Mouse (Mus musculus): ENCODE data around the gene Spred2. TPM values are rescaled to one million over a fixed set of nuclear protein-coding genes. Genes with fewer than 3 reads are reported as not detected.

Gene Spred2
- polyA plus RNA-seq, 1 experiment from 2014 or later, result 3.5 TPM

DNA sequence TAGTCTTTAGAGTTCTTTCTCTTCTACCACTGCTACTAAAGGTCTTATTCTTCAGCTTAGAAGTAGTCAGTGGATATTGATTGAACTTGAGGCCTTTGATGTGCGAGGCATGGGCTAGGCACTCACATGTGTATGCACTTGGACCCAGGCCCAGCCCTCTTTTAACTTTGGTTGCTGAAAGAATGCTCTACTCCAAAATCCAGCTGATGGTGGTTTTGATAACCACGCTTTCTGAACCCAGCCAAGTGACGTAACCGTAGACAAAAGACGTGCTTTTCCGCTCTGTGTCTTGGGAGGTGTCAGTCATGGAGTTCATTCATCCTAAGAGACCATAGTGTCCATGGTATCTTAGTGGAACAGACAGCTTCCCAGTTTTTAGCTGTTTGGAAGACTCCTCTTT, 57.9 kb downstream of the Spred2 start:
- no peak overlapping the region for H3K27ac ChIP-seq (replicated peaks)
- TF ChIP-seq CTCF (IDR thresholded peaks at IDR 0.05; ENCODE audit: low read depth) (no peak), EP300 (optimal IDR thresholded peaks at IDR 0.05) (no peak)
- ATAC-seq (ENCODE audit: low FRiP score, low TSS enrichment) (no peak), DNase-seq (ENCODE audit: low spot score) (no peak)
- H3K4me1 ChIP-seq (replicated peaks; ENCODE audit: control insufficient read depth, insufficient read depth), result peaks cover 11% of the 10 kb centered on the region
- no peak overlapping the region for H3K4me3 ChIP-seq (ENCODE audit: low read depth, low read length)
- no peaks in the 10 kb centered on the region for H3K9me3 ChIP-seq (ENCODE audit: control insufficient read depth, low read length)
- no peaks in the 10 kb centered on the region for H3K27me3 ChIP-seq (ENCODE audit: control insufficient read depth, insufficient read depth, low read length)
- H3K9ac ChIP-seq (ENCODE audit: low read length), result no peak overlapping the region
- H3K36me3 ChIP-seq (ENCODE audit: control insufficient read depth, insufficient read depth, low read length), result no peaks in the 10 kb centered on the region
- WGBS, result 42% methylated on average over 6 of the region's 6 CpGs
- no peak overlapping the region for H3K4me2 ChIP-seq (replicated peaks; ENCODE audit: low read depth)

DNA sequence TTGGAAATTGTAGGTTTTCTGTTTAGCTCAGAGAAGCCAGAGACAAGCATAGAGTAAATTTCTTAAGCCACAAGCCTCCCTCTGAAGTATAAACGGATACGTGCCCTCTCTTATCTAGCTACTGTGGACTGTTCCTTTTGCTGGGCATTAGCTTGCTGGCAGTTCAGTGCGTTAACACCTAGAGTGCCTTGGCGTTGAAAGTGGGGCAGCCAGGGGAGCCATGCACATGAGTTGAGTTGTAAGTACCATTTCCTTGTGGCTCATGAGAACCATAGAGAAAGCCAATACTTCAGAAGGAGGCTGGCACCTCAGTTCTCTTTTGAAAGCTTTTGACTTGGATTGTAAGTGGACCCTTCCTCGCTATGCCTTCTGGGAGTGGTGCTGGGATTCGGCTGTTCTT, 58.6 kb downstream of the Spred2 start:
- H3K9me3 ChIP-seq (ENCODE audit: control insufficient read depth, low read length), result no peaks in the 10 kb centered on the region
- no peak for TF ChIP-seq CTCF (IDR thresholded peaks at IDR 0.05; ENCODE audit: low read depth)
- no peak for TF ChIP-seq EP300 (optimal IDR thresholded peaks at IDR 0.05)
- no peak overlapping the region for H3K4me2 ChIP-seq (replicated peaks; ENCODE audit: low read depth)
- no peak overlapping the region for H3K4me3 ChIP-seq (ENCODE audit: low read depth, low read length)
- no peaks in the 10 kb centered on the region for H3K27me3 ChIP-seq (ENCODE audit: control insufficient read depth, insufficient read depth, low read length)
- ATAC-seq (ENCODE audit: low FRiP score, low TSS enrichment), result no peak
- H3K4me1 ChIP-seq (replicated peaks; ENCODE audit: control insufficient read depth, insufficient read depth), result peaks cover 11% of the 10 kb centered on the region
- H3K36me3 ChIP-seq (ENCODE audit: control insufficient read depth, insufficient read depth, low read length), result no peaks in the 10 kb centered on the region
- H3K27ac ChIP-seq (replicated peaks), result peak overlapping the region; percentile 26
- H3K9ac ChIP-seq (ENCODE audit: low read length), result no peak overlapping the region
- WGBS, result 48% methylated on average over 6 of the region's 6 CpGs
- no peak for DNase-seq (ENCODE audit: low spot score)

DNA sequence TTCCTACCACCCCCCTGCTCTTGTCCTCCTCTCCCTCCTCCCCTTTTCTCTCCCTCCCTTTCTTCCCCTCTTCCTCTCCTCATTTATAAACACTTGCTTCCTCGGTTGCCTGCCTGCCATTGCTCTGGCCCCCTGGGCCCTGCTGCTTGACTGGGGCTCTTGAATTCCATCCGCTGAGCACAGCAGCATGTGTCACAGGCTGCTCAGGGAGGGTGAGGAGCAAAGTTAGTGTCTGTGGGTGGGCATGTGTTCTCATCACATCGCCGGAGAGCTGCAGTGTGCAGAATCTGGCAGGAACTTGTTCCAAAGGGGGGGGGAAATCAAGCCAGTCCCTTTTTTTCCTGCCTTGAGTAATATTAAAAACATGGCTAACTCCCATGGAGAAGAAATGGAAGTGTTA, 59.1 kb downstream of the Spred2 start:
- ATAC-seq (ENCODE audit: low FRiP score, low TSS enrichment), result no peak
- no peak for TF ChIP-seq EP300 (optimal IDR thresholded peaks at IDR 0.05)
- TF ChIP-seq CTCF (IDR thresholded peaks at IDR 0.05; ENCODE audit: low read depth), result no peak
- Histone ChIP-seq H3K27me3 (ENCODE audit: control insufficient read depth, insufficient read depth, low read length) (no peaks in the 10 kb centered on the region), H3K36me3 (ENCODE audit: control insufficient read depth, insufficient read depth, low read length) (no peaks in the 10 kb centered on the region), H3K9me3 (ENCODE audit: control insufficient read depth, low read length) (no peaks in the 10 kb centered on the region), H3K4me2 (replicated peaks; ENCODE audit: low read depth) (no peak overlapping the region), H3K4me3 (ENCODE audit: low read depth, low read length) (no peak overlapping the region), H3K9ac (ENCODE audit: low read length) (no peak overlapping the region), H3K27ac (replicated peaks) (peak overlapping the region; percentile 26), H3K4me1 (replicated peaks; ENCODE audit: control insufficient read depth, insufficient read depth) (peaks cover 11% of the 10 kb centered on the region)
- 35% methylated on average over 4 of the region's 4 CpGs for WGBS
- DNase-seq (ENCODE audit: low spot score), result no peak

DNA sequence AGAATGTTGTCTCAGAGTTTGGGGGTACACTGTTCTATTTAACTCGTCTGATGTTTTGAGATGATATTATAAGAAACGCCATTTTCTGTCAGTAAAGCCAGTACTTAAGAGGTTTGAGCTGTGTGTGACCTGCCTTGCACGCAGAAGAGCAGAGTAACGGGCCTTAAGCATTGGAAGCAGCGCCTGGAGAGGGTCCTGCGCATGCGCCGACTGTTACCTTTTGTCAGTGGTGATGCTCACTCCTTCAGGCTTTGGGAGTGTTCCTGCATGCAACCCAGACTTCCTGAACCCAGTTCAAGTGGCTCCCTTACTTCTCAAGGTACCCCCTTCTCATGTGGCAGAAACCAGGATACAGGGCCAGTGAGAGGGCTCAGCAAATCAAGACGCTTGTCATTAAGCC, 59.9 kb downstream of the Spred2 start:
- 86% methylated on average over 9 of the region's 9 CpGs for WGBS
- Histone ChIP-seq H3K4me3 (ENCODE audit: low read depth, low read length) (no peak overlapping the region), H3K4me2 (replicated peaks; ENCODE audit: low read depth) (no peak overlapping the region), H3K36me3 (ENCODE audit: control insufficient read depth, insufficient read depth, low read length) (no peaks in the 10 kb centered on the region), H3K4me1 (replicated peaks; ENCODE audit: control insufficient read depth, insufficient read depth) (peaks cover 11% of the 10 kb centered on the region), H3K9me3 (ENCODE audit: control insufficient read depth, low read length) (no peaks in the 10 kb centered on the region), H3K27ac (replicated peaks) (no peak overlapping the region), H3K9ac (ENCODE audit: low read length) (no peak overlapping the region), H3K27me3 (ENCODE audit: control insufficient read depth, insufficient read depth, low read length) (no peaks in the 10 kb centered on the region)
- DNase-seq (ENCODE audit: low spot score) (no peak), ATAC-seq (ENCODE audit: low FRiP score, low TSS enrichment) (no peak)
- no peak for TF ChIP-seq CTCF (IDR thresholded peaks at IDR 0.05; ENCODE audit: low read depth)
- no peak for TF ChIP-seq EP300 (optimal IDR thresholded peaks at IDR 0.05)

DNA sequence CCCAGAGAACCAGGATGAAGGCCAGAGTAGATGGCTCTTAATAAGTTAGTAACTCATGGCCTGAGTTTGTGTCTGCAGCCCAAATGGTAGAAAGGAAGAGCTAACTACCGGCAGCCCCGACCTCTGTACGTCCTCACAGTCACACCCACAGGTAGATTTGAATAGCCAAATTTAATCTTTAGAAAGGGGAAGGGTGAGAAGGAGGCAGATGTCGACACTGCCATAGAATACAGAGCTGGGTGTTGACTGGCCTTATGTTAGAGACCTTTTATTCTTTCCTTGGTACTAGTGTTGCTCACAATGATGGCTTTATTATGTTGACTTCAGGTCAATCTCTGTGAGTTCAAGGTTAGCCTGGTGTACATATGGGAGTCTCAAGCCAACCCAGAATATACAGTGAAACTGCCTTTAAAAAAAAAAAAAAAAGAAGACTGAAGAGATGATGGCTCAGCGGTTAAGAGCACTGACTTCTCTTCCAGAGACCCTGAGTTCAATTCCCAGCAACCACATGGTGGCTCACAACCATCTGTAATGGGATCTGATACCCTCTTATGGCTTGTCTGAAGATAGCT, 61.2 kb downstream of the Spred2 start:
- ATAC-seq (ENCODE audit: low FRiP score, low TSS enrichment) (no peak), DNase-seq (ENCODE audit: low spot score) (peak; percentile 9)
- TF ChIP-seq CTCF (IDR thresholded peaks at IDR 0.05; ENCODE audit: low read depth) (no peak), EP300 (optimal IDR thresholded peaks at IDR 0.05) (no peak)
- Histone ChIP-seq H3K27me3 (ENCODE audit: control insufficient read depth, insufficient read depth, low read length) (no peaks in the 10 kb centered on the region), H3K9me3 (ENCODE audit: control insufficient read depth, low read length) (no peaks in the 10 kb centered on the region), H3K9ac (ENCODE audit: low read length) (no peak overlapping the region), H3K4me2 (replicated peaks; ENCODE audit: low read depth) (no peak overlapping the region), H3K36me3 (ENCODE audit: control insufficient read depth, insufficient read depth, low read length) (no peaks in the 10 kb centered on the region), H3K4me1 (replicated peaks; ENCODE audit: control insufficient read depth, insufficient read depth) (peaks cover 6% of the 10 kb centered on the region), H3K4me3 (ENCODE audit: low read depth, low read length) (no peak overlapping the region), H3K27ac (replicated peaks) (no peak overlapping the region)
- WGBS, result 49% methylated on average over 5 of the region's 5 CpGs

DNA sequence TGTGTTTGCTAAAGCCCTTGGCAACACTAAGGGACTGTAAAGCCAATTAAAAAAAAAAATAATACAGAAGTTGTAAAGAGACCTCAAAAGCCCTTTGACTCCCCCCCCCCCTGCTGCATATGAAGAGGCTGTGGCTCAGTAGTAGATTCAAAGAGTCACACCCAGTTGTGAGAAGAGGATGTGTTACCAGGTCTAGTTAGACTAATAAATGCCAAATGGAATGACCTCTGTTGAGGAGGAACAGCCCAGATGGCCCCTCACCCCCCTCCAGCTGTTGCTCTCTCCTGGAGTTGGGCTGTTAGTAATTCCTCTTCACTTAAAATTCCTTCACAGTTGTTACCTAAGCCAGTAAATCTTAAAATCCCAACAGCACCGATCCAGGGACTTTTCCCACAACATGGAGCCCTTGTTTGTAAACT, 62.3 kb downstream of the Spred2 start:
- TF ChIP-seq EP300 (optimal IDR thresholded peaks at IDR 0.05) (no peak), CTCF (IDR thresholded peaks at IDR 0.05; ENCODE audit: low read depth) (no peak)
- peaks cover 7% of the 10 kb centered on the region for H3K4me1 ChIP-seq (replicated peaks; ENCODE audit: control insufficient read depth, insufficient read depth)
- DNase-seq (ENCODE audit: low spot score) (no peak), ATAC-seq (ENCODE audit: low FRiP score, low TSS enrichment) (no peak)
- H3K27ac ChIP-seq (replicated peaks), result peak overlapping the region; percentile 69
- no peaks in the 10 kb centered on the region for H3K27me3 ChIP-seq (ENCODE audit: control insufficient read depth, insufficient read depth, low read length)
- H3K36me3 ChIP-seq (ENCODE audit: control insufficient read depth, insufficient read depth, low read length), result no peaks in the 10 kb centered on the region
- 3% methylated on average over 1 of the region's 1 CpGs for WGBS
- no peak overlapping the region for H3K9ac ChIP-seq (ENCODE audit: low read length)
- no peak overlapping the region for H3K4me3 ChIP-seq (ENCODE audit: low read depth, low read length)
- no peak overlapping the region; the same call in 1 of the 2 replicates for H3K4me2 ChIP-seq (replicated peaks; ENCODE audit: low read depth)
- H3K9me3 ChIP-seq (ENCODE audit: control insufficient read depth, low read length), result no peaks in the 10 kb centered on the region

Data from stomach, postnatal 0 days (tissue).